Mouse (Mus musculus): Measurements from ENCODE around the gene Ttc12. TPM values are rescaled to one million over a fixed set of nuclear protein-coding genes. Genes with fewer than 3 reads are reported as not detected.

The Ttc12 gene
- polyA plus RNA-seq, 1 experiment: 7.8 TPM

- Histone ChIP-seq H3K27ac (ENCODE audit: insufficient read depth, low read depth, low read length) (no peak overlapping the region), H3K4me1 (ENCODE audit: control insufficient read depth, insufficient read depth, low read length) (no peaks in the 10 kb centered on the region), H3K4me3 (ENCODE audit: insufficient read depth, low read length) (no peak overlapping the region)
- TF ChIP-seq POLR2A (IDR thresholded peaks at IDR 0.05; ENCODE audit: borderline replicate concordance, low read depth, low read length) (no peak), CTCF (IDR thresholded peaks at IDR 0.05; ENCODE audit: low read depth, low read length) (no peak)
These were observed 13.9 kb downstream of the Ttc12 start for GRCm38 (mm10) chr9:49472126-49472525.

- H3K27ac ChIP-seq (ENCODE audit: insufficient read depth, low read depth, low read length): no peak overlapping the region
- no peak for TF ChIP-seq CTCF (IDR thresholded peaks at IDR 0.05; ENCODE audit: low read depth, low read length)
- no peak for TF ChIP-seq POLR2A (IDR thresholded peaks at IDR 0.05; ENCODE audit: borderline replicate concordance, low read depth, low read length)
- H3K4me1 ChIP-seq (ENCODE audit: control insufficient read depth, insufficient read depth, low read length): no peaks in the 10 kb centered on the region
- H3K4me3 ChIP-seq (ENCODE audit: insufficient read depth, low read length): no peak overlapping the region
These were observed 15.1 kb downstream of the Ttc12 start for GRCm38 (mm10) chr9:49470946-49471345.

DNA sequence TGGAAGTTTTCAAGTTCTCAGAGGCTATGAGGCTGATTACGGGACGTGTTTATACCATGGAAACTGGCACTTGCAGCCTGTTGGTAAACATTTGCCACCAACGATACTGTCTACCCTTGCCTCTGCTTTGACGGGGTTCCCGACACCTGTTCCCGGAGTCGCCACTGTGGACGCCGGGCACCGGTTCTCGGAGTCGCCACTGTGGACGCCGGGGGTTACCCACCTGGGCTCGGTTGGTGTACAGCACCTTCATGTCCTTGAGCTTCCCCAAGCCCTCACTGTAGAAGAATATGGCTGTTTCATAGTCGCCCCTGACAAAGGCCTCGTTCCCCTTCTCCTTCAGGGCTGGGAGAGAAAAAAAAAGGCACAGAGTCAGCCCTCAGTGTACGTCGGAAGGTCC lies 16.0 kb downstream of the Ttc12 start:
- Histone ChIP-seq H3K4me3 (ENCODE audit: insufficient read depth, low read length) (no peak overlapping the region), H3K27ac (ENCODE audit: insufficient read depth, low read depth, low read length) (no peak overlapping the region), H3K4me1 (ENCODE audit: control insufficient read depth, insufficient read depth, low read length) (no peaks in the 10 kb centered on the region)
- TF ChIP-seq POLR2A (IDR thresholded peaks at IDR 0.05; ENCODE audit: borderline replicate concordance, low read depth, low read length) (no peak), CTCF (IDR thresholded peaks at IDR 0.05; ENCODE audit: low read depth, low read length) (no peak)

- TF ChIP-seq CTCF (IDR thresholded peaks at IDR 0.05; ENCODE audit: low read depth, low read length) (no peak), POLR2A (IDR thresholded peaks at IDR 0.05; ENCODE audit: borderline replicate concordance, low read depth, low read length) (no peak)
- H3K4me1 ChIP-seq (ENCODE audit: control insufficient read depth, insufficient read depth, low read length): no peaks in the 10 kb centered on the region
- H3K27ac ChIP-seq (ENCODE audit: insufficient read depth, low read depth, low read length): no peak overlapping the region
- H3K4me3 ChIP-seq (ENCODE audit: insufficient read depth, low read length): no peak overlapping the region
These were observed 29.9 kb downstream of the Ttc12 start for GRCm38 (mm10) chr9:49456136-49456535.

DNA sequence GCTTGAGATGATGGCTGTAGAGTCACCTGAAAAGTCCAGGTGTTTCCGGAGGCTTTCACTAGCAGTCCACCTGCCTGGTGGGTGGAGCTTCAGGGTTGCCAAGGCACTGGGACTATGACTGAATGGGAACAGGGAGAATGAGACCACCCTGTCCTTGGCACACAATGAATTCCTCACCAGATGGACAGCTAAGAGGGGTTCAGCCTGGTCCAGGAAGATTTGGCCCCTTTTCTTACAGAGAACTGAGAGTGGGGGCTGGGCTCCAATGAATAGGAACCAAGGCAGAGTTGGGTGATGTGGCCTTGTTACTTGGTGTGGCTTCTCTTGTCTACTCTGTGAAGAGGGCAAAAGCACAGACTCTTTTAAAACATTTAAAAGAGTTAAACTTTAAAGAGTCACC lies 33.6 kb downstream of the Ttc12 start:
- Histone ChIP-seq H3K4me3 (ENCODE audit: insufficient read depth, low read length) (no peak overlapping the region), H3K4me1 (ENCODE audit: control insufficient read depth, insufficient read depth, low read length) (no peaks in the 10 kb centered on the region), H3K27ac (ENCODE audit: insufficient read depth, low read depth, low read length) (no peak overlapping the region)
- TF ChIP-seq POLR2A (IDR thresholded peaks at IDR 0.05; ENCODE audit: borderline replicate concordance, low read depth, low read length) (no peak), CTCF (IDR thresholded peaks at IDR 0.05; ENCODE audit: low read depth, low read length) (no peak)

DNA sequence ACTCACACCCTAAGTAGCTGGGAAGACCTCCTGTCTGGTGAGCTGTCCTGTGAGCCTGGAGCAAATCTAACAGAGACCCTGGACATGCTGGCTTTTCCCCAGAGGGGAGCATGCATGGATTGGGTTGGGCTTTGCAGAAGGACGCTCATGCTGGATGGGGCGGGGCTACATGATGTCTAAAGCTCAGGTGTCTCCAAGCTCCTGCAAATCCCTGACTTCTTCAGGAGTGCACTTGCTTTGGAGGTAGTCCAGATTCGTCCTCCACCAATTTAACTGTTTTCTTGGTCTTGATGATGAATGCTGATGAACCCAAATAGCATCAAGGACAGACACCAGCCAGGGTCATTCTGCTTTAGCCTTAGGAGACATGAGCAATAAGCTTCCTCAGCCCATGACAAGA lies 35.5 kb downstream of the Ttc12 start:
- TF ChIP-seq CTCF (IDR thresholded peaks at IDR 0.05; ENCODE audit: low read depth, low read length) (no peak), POLR2A (IDR thresholded peaks at IDR 0.05; ENCODE audit: borderline replicate concordance, low read depth, low read length) (no peak)
- H3K4me3 ChIP-seq (ENCODE audit: insufficient read depth, low read length): no peak overlapping the region
- no peaks in the 10 kb centered on the region for H3K4me1 ChIP-seq (ENCODE audit: control insufficient read depth, insufficient read depth, low read length)
- H3K27ac ChIP-seq (ENCODE audit: insufficient read depth, low read depth, low read length): no peak overlapping the region

DNA sequence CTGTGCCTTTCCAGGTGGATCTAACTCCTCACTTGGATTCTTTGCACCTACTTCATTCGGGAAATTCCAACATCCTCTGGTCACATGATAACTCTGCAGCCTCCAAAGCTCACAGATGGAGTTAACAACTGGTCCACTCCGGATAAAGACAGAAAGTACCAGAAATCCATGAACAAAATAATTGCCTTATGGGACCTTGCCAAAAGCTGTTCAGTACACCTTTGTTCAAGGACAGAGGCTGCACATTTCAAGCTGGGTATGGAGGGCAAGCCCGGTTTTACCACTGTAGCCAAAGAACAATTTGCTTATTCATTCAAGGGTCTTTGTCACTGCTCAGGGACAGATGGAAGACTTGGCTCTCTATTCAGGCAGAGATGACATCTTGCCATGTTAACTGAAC lies 43.4 kb downstream of the Ttc12 start:
- TF ChIP-seq POLR2A (IDR thresholded peaks at IDR 0.05; ENCODE audit: borderline replicate concordance, low read depth, low read length) (no peak), CTCF (IDR thresholded peaks at IDR 0.05; ENCODE audit: low read depth, low read length) (no peak)

GRCm38 (mm10) chr9:49427478-49427877 lies 58.5 kb downstream of the Ttc12 start:
- Histone ChIP-seq H3K27ac (ENCODE audit: insufficient read depth, low read depth, low read length) (no peak overlapping the region), H3K4me3 (ENCODE audit: insufficient read depth, low read length) (no peak overlapping the region), H3K4me1 (ENCODE audit: control insufficient read depth, insufficient read depth, low read length) (no peaks in the 10 kb centered on the region)
- TF ChIP-seq CTCF (IDR thresholded peaks at IDR 0.05; ENCODE audit: low read depth, low read length): no peak
- no peak for TF ChIP-seq POLR2A (IDR thresholded peaks at IDR 0.05; ENCODE audit: borderline replicate concordance, low read depth, low read length)

More for the DNA sequence above, 43.4 kb downstream of the Ttc12 start:
- Histone ChIP-seq H3K4me1 (ENCODE audit: control insufficient read depth, insufficient read depth, low read length) (no peaks in the 10 kb centered on the region), H3K4me3 (ENCODE audit: insufficient read depth, low read length) (no peak overlapping the region), H3K27ac (ENCODE audit: insufficient read depth, low read depth, low read length) (no peak overlapping the region)

GRCm38 (mm10) chr9:49426921-49427320 lies 59.1 kb downstream of the Ttc12 start, which contains the start of gene Ankk1:
Gene Ankk1, minus strand, starts transcription at chr9:49427021.
- no peak within 1 kb of the TSS for H3K27ac ChIP-seq (ENCODE audit: insufficient read depth, low read depth, low read length)

GRCm38 (mm10) chr9:49425585-49425984 lies 60.4 kb downstream of the Ttc12 start:
- no peaks in the 10 kb centered on the region for H3K4me1 ChIP-seq (ENCODE audit: control insufficient read depth, insufficient read depth, low read length)
- TF ChIP-seq POLR2A (IDR thresholded peaks at IDR 0.05; ENCODE audit: borderline replicate concordance, low read depth, low read length): no peak
- TF ChIP-seq CTCF (IDR thresholded peaks at IDR 0.05; ENCODE audit: low read depth, low read length): no peak
- no peak overlapping the region for H3K27ac ChIP-seq (ENCODE audit: insufficient read depth, low read depth, low read length)
- no peak overlapping the region for H3K4me3 ChIP-seq (ENCODE audit: insufficient read depth, low read length)

More at GRCm38 (mm10) chr9:49426921-49427320, 59.1 kb downstream of the Ttc12 start, which contains the start of gene Ankk1:
- Histone ChIP-seq H3K4me3 (ENCODE audit: insufficient read depth, low read length) (no peak within 1 kb of the TSS), H3K4me1 (ENCODE audit: control insufficient read depth, insufficient read depth, low read length) (no peaks in the 10 kb centered on the region)
- no peak for TF ChIP-seq CTCF (IDR thresholded peaks at IDR 0.05; ENCODE audit: low read depth, low read length)
- TF ChIP-seq POLR2A (IDR thresholded peaks at IDR 0.05; ENCODE audit: borderline replicate concordance, low read depth, low read length): no peak

DNA sequence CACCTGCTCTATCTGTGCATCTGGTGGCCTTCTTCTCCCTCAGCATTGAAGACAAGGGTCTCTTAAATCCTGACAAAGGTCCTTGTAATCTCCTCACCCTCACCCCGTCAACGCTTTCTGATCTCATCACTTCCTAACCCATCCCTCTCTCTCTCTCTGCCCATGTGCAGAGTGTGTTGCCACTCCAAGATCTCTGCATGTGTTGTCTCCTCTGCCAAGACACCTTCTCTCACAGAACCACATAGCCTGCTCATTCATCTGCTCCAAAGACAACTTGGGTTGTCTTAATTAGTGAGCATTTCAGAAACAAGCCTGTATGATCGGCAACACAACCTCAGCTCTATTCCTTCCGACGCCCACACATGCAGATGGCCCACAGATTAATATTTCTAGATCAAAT lies 62.2 kb downstream of the Ttc12 start:
- no peaks in the 10 kb centered on the region for H3K4me1 ChIP-seq (ENCODE audit: control insufficient read depth, insufficient read depth, low read length)
- no peak overlapping the region for H3K4me3 ChIP-seq (ENCODE audit: insufficient read depth, low read length)
- TF ChIP-seq CTCF (IDR thresholded peaks at IDR 0.05; ENCODE audit: low read depth, low read length) (no peak), POLR2A (IDR thresholded peaks at IDR 0.05; ENCODE audit: borderline replicate concordance, low read depth, low read length) (no peak)
- H3K27ac ChIP-seq (ENCODE audit: insufficient read depth, low read depth, low read length): no peak overlapping the region

Measured in bone marrow macrophage, adult 2 months (primary cell).